Comparison of ENCODE assay signal across 9 mouse cellular contexts in genomic region chr8:92673101-92673500, GRCm38 (mm10). TPM values are rescaled to one million over a fixed set of nuclear protein-coding genes. Genes with fewer than 3 reads are reported as not detected.
DNase-seq lines count a peak whose midpoint lies in the region; ATAC-seq and TF ChIP-seq lines count a peak whose summit lies in the region.
"Had no signal": no experiment of that assay in that cellular context is flagged by ENCODE, and none has a peak within 500 bp of the region (broad histone marks: within the 10 kb centered on the region; RNA-seq: fewer than 3 reads in every experiment).

No protein-coding gene starts in this region.

- no peak for DNase-seq in lung, embryonic 14.5 days
- DNase-seq in lung, postnatal 10 days = no peak
- no peak for DNase-seq in limb, embryonic 10.5 days (ENCODE audit: low spot score)
- DNase-seq in cerebellum, adult 9-11 months = no peak

- peak overlapping the region; percentile 40 for H3K4me3 ChIP-seq in lung, embryonic 14.5 days (ENCODE audit: low read depth, low read length)
- H3K4me3 ChIP-seq in forebrain, embryonic 13.5 days = peak overlapping the region; percentile 44
- peak overlapping the region; percentile 56 for H3K4me3 ChIP-seq in limb, embryonic 10.5 days
- peak overlapping the region; percentile 36 for H3K4me3 ChIP-seq in stomach, embryonic 15.5 days (replicated peaks)
- H3K4me3 ChIP-seq: myocyte had no signal

- no peak for TF ChIP-seq CTCF in lung, embryonic 14.5 days (IDR thresholded peaks at IDR 0.05; ENCODE audit: low read depth)

- H3K4me2 ChIP-seq in lung, embryonic 14.5 days = peak overlapping the region; percentile 76
- H3K4me2 ChIP-seq in forebrain, embryonic 13.5 days = peak overlapping the region; percentile 82
- peak overlapping the region; percentile 64 for H3K4me2 ChIP-seq in stomach, embryonic 15.5 days

- no peaks in the 10 kb centered on the region for H3K36me3 ChIP-seq in lung, embryonic 14.5 days (ENCODE audit: insufficient read depth)
- H3K36me3 ChIP-seq in forebrain, embryonic 13.5 days (ENCODE audit: poor library complexity, severe bottlenecking) = no peaks in the 10 kb centered on the region
- H3K36me3 ChIP-seq in limb, embryonic 10.5 days = no peaks in the 10 kb centered on the region
- no peaks in the 10 kb centered on the region for H3K36me3 ChIP-seq in stomach, embryonic 15.5 days

- WGBS in lung, embryonic 14.5 days = 2% methylated on average over 11 of the region's 11 CpGs
- 6% methylated on average over 11 of the region's 11 CpGs for WGBS in forebrain, embryonic 13.5 days
- WGBS in limb, embryonic 10.5 days = 5% methylated on average over 11 of the region's 11 CpGs
- WGBS in stomach, embryonic 15.5 days = 6% methylated on average over 11 of the region's 11 CpGs

- H3K27ac ChIP-seq in lung, embryonic 14.5 days (ENCODE audit: low read depth) = no peak overlapping the region
- no peak overlapping the region for H3K27ac ChIP-seq in forebrain, embryonic 13.5 days
- H3K27ac ChIP-seq in limb, embryonic 10.5 days = no peak overlapping the region
- H3K27ac ChIP-seq in stomach, embryonic 15.5 days = no peak overlapping the region

- no peaks in the 10 kb centered on the region for H3K4me1 ChIP-seq in lung, embryonic 14.5 days (ENCODE audit: insufficient read depth)
- H3K4me1 ChIP-seq in forebrain, embryonic 13.5 days = peaks cover 37% of the 10 kb centered on the region
- peaks cover 54% of the 10 kb centered on the region for H3K4me1 ChIP-seq in limb, embryonic 10.5 days
- peaks cover 20% of the 10 kb centered on the region for H3K4me1 ChIP-seq in stomach, embryonic 15.5 days

- peaks cover 78% of the 10 kb centered on the region for H3K27me3 ChIP-seq in lung, embryonic 14.5 days (ENCODE audit: insufficient read depth, low read length)
- peaks cover 94% of the 10 kb centered on the region for H3K27me3 ChIP-seq in forebrain, embryonic 13.5 days
- peaks cover 87% of the 10 kb centered on the region for H3K27me3 ChIP-seq in limb, embryonic 10.5 days (ENCODE audit: low read depth, poor library complexity, severe bottlenecking)
- peaks cover 77% of the 10 kb centered on the region for H3K27me3 ChIP-seq in stomach, embryonic 15.5 days (replicated peaks)

- H3K9ac ChIP-seq in lung, embryonic 14.5 days = no peak overlapping the region
- H3K9ac ChIP-seq in forebrain, embryonic 13.5 days = no peak overlapping the region
- H3K9ac ChIP-seq in stomach, embryonic 15.5 days = no peak overlapping the region

- H3K9me3 ChIP-seq in lung, embryonic 14.5 days (ENCODE audit: low read depth, low read length) = no peaks in the 10 kb centered on the region
- no peaks in the 10 kb centered on the region for H3K9me3 ChIP-seq in forebrain, embryonic 13.5 days (replicated peaks)
- no peaks in the 10 kb centered on the region for H3K9me3 ChIP-seq in limb, embryonic 10.5 days (replicated peaks)
- no peaks in the 10 kb centered on the region for H3K9me3 ChIP-seq in stomach, embryonic 15.5 days

- ATAC-seq in lung, embryonic 14.5 days (ENCODE audit: insufficient read depth) = no peak; the same call in 1 of the 2 replicates
- no peak for ATAC-seq in forebrain, embryonic 13.5 days
- no peak for ATAC-seq in stomach, embryonic 15.5 days (ENCODE audit: insufficient read depth, low FRiP score, low read depth)
- no peak for ATAC-seq in granulocyte monocyte progenitor cell, adult 5-6 weeks (replicated peaks; ENCODE audit: poor library complexity, severe bottlenecking)

RNA-seq across cellular contexts. Expression of gene Irx6, which starts 1.0 kb away (rescaled TPM):
- not detected in 2 replicates for polyA plus RNA-seq in lung, embryonic 14.5 days (2014; fragmentation: Nextera tagmentation; extraction: Ambion mirVana)
- polyA plus RNA-seq in forebrain, embryonic 13.5 days (2015; fragmentation: Nextera tagmentation; extraction: Ambion mirVana) = 0.27 and 0.69 TPM in 2 replicates
- 0.05 and 0.23 TPM in 2 replicates for polyA plus RNA-seq in limb, embryonic 10.5 days (2016; fragmentation: Nextera tagmentation; extraction: Ambion mirVana)
- 0.04 and 0.09 TPM in 2 replicates for polyA plus RNA-seq in stomach, embryonic 15.5 days (2015; fragmentation: Nextera tagmentation; extraction: Ambion mirVana)
- total RNA-seq in granulocyte monocyte progenitor cell, adult 5-6 weeks (2014; fragmentation: Nextera tagmentation) = not detected in 2 replicates
- not detected in 2 replicates for total RNA-seq in granulocyte monocyte progenitor cell, adult 5-6 weeks (2017)
- polyA plus RNA-seq: gonadal fat pad, adult 2 months; myocyte had no signal
